Mouse (Mus musculus): ENCODE results near the gene Il21r.

Il21r gene

DNA sequence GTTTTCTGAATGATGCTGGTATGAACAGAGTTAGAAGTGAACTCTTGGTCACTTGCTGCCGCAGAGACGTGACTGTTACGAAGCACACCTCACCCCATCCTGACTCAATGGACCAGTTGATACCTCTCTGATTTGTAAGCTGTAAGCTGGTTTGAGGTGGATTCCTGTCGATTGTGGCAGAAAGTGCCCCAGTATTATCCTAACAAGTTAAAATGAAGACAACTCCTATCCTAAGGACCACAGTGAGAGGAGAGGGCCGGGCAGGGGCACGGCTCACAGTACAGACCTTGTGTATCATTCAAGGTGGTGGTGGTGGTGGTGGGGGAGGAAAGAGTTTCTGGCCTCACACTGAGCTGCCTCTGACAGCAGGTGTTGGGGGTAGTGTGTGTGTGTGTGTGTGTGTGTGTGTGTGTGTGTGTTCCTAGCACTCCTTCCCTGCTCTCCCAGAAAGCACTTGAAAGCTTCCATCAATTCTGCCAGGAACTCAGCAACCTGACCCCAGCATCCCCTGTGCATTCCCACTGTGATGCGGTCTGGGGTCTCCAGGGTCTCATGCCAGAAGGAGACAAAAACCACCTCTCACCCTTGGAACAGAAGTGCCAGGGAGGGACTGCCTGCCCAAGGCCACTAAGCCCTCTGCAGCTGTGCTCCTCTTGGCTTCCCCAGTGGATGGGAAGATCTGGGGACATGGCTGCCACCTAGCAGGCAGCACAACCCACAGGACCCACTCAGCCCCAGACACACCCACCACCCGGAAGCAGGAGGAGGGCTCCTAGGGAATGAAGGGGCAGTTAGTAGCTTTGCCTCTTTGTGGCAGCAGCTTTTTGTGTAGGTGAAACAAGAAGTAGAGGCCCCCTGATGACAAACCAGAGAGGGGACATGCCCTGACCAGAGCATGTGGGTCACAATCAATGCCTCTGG lies 34.3 kb downstream of the Il21r start:
- in situ Hi-C loops (cut with MboI, MseI): no loop called here

DNA sequence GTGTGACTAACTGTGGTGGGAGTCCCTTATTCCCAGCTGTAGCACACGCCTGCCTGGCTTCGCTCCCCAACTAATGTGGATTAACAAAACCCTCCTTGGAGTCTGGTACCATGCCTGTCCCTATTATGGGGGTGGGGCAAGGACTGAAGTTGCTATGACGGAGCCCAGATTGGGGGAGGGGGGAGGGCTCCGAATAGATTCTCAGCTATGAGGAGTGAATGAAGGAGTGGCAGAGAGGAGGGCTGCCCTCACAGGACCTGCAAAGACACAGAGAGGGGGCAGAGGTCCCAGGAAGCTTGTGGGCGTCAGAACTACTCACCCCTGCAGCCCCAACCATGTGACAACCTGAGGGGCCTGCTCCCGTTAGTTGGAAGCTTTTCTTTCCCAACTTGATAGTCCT lies 35.1 kb downstream of the Il21r start:
- in situ Hi-C loops (cut with MboI, MseI): no loop called here

DNA sequence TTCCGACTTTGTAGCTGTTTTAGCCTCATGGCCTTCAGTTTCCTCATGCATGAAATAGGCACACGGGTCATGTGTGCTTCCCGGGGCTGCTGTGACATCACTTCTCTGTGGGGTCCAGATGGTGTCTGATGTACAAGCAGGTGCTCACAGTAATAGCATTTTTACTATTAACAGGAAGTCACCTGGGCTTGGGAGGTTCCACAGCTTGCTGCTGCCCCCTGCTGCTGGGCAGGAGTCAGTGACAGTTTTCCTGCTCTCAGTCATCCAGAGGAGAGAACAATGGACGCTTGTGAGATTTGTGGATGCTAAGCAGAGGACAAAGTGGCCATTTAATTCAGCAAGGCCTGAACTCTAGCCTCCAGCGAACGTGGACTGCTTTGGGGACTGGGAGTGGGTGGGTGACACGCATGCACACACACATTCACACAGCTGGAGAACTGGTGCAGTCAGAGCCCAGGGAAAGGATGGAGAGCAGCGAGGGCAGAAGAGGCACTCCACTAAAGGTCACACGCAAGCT lies 35.7 kb downstream of the Il21r start:
- in situ Hi-C loops (cut with MboI, MseI): no loop called here

DNA sequence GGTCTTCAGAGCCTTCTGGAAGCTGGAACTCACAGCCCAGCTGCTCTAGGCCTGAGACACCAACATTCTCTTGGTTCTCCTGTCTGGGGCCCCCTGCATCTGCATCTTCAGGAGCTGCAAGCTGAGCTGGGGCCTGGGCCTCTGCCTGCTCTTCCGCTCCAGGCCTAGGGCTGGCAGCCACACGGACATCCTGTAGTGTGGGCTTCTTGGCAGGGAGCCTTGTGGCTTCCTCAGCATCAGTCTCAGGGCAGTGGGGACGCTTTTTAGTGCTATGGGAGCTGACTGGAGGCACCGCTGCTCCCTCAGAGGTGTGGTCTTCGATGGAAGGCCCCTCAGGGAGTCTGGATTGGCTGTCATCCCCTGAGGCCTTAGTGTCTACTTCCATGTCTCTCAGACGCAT lies 40.7 kb downstream of the Il21r start:
- in situ Hi-C loops (cut with MboI, MseI): loop anchor here in 1 of 2 experiments (5.0 kb wide), 1 partner anchor 37 kb away; no protein-coding TSS in a partner anchor

DNA sequence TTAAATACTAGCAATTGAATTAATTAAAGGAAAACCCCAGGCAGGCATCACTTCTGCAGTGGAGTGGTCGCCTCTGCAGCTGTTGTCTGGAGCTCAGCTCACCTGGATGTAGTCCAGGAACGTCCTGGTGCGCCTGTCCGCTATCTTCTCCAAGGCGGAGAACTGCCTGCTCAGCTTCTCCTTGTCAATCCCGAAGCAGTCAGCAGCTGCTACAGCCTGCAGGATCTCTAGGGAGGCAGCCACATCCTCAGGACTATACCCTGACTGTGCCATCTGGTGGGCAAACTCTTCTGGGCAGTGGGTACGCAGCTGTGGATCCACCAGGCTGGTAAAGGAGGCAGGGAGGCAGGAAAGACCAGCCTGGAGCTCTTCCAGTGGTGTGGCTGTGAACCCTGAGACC lies 42.2 kb downstream of the Il21r start:
- in situ Hi-C loops (cut with MboI, MseI): loop anchor here in 1 of 2 experiments (5.0 kb wide), 1 partner anchor 178 kb away; no protein-coding TSS in a partner anchor

DNA sequence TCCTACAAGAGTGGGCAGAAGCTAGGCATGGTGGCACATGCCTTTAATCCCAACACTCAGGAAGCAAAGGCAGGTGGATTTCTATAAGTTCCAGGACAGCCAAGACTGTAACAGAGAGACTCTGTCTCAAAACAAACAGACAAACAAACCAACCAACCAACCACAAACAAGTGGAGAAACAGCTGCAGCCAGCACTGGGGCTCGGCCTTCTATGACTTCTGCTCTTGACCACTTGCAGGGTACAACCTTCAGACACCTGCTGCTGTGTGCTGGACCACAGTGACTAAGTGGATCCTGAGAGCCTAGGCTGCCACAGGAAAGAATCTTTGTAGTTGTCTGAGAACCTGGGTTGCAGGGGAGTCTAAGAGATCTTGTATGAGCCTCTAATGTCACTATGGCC lies 45.8 kb downstream of the Il21r start:
- in situ Hi-C loops (cut with MboI, MseI): loop anchor here in 1 of 2 experiments (5.0 kb wide), 1 partner anchor 182 kb away; no protein-coding TSS in a partner anchor

DNA sequence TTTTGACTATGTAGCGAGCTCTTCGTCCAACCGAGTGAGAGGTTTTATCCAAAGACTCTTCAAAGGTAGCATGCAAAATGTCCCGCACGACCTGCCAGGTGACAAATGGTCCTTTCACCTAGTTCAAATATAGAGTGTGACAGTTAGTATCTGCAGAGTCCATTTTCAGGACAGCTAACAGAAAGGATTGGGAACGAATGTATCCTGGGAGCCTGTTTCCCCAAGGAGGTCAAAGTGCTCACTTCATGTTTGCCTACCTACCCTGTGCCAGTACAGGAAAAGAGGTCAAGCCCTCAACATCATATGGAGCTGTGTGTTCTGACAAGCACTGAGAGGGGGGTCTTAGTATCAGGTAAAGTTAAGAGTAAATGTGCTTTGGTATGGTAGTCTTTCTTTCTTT lies 54.3 kb downstream of the Il21r start:
- in situ Hi-C loops (cut with MboI, MseI): no loop called here

DNA sequence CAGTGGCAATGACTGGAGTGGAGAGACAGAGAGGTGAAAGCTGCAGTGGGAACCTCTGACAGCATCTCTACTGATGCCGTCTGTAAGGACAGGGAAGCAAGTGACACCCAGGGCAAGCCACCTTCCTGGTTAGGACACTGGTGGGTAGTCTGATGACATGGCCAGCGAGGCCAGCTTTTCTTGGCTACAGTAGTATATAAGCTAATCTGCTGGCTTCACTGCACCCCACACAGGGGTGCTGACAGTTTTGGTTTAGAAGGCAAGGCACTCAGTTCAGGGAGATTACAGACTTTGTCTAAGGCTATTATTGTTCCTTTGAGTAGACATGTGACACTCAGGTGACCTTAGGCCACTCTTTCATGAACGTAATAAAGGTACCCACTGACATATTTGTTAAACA lies 60.4 kb downstream of the Il21r start:
- in situ Hi-C loops (cut with MboI, MseI): no loop called here

DNA sequence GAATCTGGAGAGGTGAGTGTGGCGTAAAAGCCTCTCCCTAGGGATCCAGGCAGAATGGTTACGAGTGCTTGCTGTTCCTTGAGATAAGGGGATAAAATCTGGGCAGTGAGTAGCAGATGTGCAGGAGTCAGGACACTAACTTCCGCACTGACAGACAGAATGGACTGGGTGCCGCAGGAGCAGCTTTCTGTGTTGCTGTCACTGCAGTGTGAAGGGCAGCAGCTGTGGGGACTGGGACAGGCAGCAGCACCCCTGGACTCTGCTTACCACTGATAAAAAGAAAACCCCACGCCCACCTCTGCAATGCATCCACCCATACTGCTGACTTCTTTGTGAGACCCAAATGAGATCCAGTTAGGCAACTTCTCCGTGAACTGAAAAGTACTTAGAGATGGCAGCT lies 67.6 kb downstream of the Il21r start:
- in situ Hi-C loops (cut with MboI, MseI): no loop called here

DNA sequence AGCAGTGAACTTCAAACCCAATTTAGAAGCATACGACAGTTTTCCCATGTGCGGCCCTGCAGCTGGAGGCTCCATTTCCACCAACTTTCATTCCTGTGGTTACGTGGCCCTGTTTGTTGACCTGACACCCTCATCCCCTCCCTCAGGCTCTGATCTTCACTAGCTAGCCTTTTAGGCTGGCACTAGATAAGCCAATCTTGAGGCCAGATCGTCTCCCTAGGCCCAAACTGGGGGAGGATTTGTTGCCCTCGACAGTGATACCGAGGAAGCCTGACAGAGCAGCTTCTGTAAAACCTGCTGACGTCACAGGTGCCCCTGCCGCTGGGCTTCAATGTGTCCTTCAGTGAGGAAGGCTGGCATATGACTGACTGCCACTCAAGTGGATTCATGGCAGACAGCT lies 68.2 kb downstream of the Il21r start:
- in situ Hi-C loops (cut with MboI, MseI): no loop called here

DNA sequence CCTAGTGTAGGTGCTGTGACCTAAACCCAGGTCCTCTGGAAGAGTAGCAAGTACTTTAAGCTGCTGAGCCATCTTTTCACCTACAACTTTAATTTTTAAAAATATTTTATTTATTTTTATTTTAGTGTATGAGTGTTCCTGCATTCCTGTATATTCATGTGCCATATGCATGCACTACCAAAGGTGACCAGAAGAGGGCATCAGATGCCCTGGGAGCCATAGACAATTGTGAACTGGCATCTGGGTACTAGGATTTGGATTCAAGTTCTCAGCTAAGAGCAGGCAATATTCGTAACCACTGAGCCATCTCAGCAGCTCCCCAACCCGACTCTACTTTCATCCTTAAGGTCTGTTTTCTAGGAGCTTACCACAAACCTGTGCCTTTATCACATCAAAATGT lies 71.7 kb downstream of the Il21r start:
- in situ Hi-C loops (cut with MboI, MseI): no loop called here

DNA sequence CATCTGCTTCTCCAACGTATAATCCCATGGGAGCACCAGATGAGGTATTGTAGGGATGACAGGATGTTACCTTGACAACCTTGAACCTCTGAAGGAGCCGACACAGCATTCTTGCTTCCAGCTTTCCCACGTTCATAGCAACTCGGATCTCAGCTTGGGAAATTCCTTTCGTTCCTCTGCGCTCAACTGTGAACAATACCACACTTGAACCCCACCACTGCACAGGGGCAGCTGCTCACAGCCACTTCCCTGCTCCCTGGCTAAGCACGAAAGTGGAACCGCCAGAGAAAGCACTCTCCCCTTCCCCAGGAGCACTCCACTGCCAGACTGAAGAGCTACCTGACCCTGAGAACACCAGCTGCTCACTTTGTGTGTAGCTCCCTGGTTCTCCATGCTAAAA lies 75.5 kb downstream of the Il21r start:
- in situ Hi-C loops (cut with MboI, MseI): no loop called here

DNA sequence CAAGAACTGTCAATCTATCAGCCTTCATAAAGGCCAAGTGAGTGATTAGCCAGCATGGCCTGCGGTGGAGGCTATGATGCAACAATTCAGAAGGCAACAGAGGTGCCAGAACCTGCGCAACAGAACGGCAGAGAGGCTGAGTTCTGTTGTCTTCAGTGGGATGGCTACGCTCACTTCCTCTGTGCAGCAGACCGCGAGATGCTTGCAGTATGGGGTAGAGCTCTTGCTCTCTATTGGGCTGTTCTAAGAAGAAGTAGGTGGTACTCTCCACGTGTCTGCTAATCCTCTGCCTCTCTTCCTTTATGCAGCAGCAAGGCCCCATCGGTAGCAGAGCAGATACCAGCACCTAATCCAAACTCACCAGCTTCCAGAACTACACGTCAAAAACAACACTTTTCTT lies 76.7 kb downstream of the Il21r start:
- in situ Hi-C loops (cut with MboI, MseI): no loop called here
